Mouse (Mus musculus): ENCODE data around the gene Slc37a2. TPM values are rescaled to one million over a fixed set of nuclear protein-coding genes. Genes with fewer than 3 reads are reported as not detected.

The Slc37a2 gene
- polyA plus RNA-seq, 1 experiment from 2014 or later: 0.88 TPM

GRCm38 (mm10) chr9:37230486-37231195, 24.9 kb downstream of the Slc37a2 start:
- H3K27me3 ChIP-seq (replicated peaks; ENCODE audit: control insufficient read depth, insufficient read depth, low read length): no peaks in the 10 kb centered on the region
- H3K27ac ChIP-seq (ENCODE audit: low read depth, low read length): no peak overlapping the region
- WGBS: 90% methylated on average over 9 of the region's 9 CpGs
- no peak for DNase-seq (ENCODE audit: low spot score)
- no peak overlapping the region for H3K4me2 ChIP-seq (ENCODE audit: low read length)
- H3K9me3 ChIP-seq (replicated peaks; ENCODE audit: control insufficient read depth, low read length): no peaks in the 10 kb centered on the region
- no peak for ATAC-seq
- 0 out of 2 replicates have a peak, but pooled peaks cover 2% of the 10 kb centered on the region for H3K36me3 ChIP-seq (ENCODE audit: control insufficient read depth, insufficient read depth, low read length)
- no peaks in the 10 kb centered on the region for H3K4me1 ChIP-seq (ENCODE audit: control insufficient read depth, insufficient read depth, low read length)
- no peak overlapping the region for H3K4me3 ChIP-seq (ENCODE audit: low read depth, low read length)
- H3K9ac ChIP-seq (ENCODE audit: low read length): no peak overlapping the region

- no peak overlapping the region for H3K9ac ChIP-seq (ENCODE audit: low read length)
- no peaks in the 10 kb centered on the region for H3K27me3 ChIP-seq (replicated peaks; ENCODE audit: control insufficient read depth, insufficient read depth, low read length)
- no peak overlapping the region for H3K27ac ChIP-seq (ENCODE audit: low read depth, low read length)
- no peaks in the 10 kb centered on the region for H3K9me3 ChIP-seq (replicated peaks; ENCODE audit: control insufficient read depth, low read length)
- no peaks in the 10 kb centered on the region for H3K4me1 ChIP-seq (ENCODE audit: control insufficient read depth, insufficient read depth, low read length)
- H3K36me3 ChIP-seq (ENCODE audit: control insufficient read depth, insufficient read depth, low read length): 0 out of 2 replicates have a peak, but pooled peaks cover 2% of the 10 kb centered on the region
- WGBS: 0% methylated on average over 1 of the region's 1 CpGs
- DNase-seq (ENCODE audit: low spot score) (peak; percentile 85), ATAC-seq (peak; percentile 88)
- H3K4me2 ChIP-seq (ENCODE audit: low read length): no peak overlapping the region
- no peak overlapping the region for H3K4me3 ChIP-seq (ENCODE audit: low read depth, low read length)
Observed at GRCm38 (mm10) chr9:37229880-37230325, 25.6 kb downstream of the Slc37a2 start.

- Histone ChIP-seq H3K27ac (ENCODE audit: low read depth, low read length) (no peak overlapping the region), H3K27me3 (replicated peaks; ENCODE audit: control insufficient read depth, insufficient read depth, low read length) (no peaks in the 10 kb centered on the region), H3K9me3 (replicated peaks; ENCODE audit: control insufficient read depth, low read length) (no peaks in the 10 kb centered on the region), H3K4me2 (ENCODE audit: low read length) (no peak overlapping the region), H3K9ac (ENCODE audit: low read length) (no peak overlapping the region), H3K4me1 (ENCODE audit: control insufficient read depth, insufficient read depth, low read length) (no peaks in the 10 kb centered on the region), H3K36me3 (ENCODE audit: control insufficient read depth, insufficient read depth, low read length) (peaks cover 15% of the 10 kb centered on the region; the same call in 1 of the 2 replicates), H3K4me3 (ENCODE audit: low read depth, low read length) (no peak overlapping the region)
- 86% methylated on average over 1 of the region's 1 CpGs for WGBS
- ATAC-seq (no peak), DNase-seq (ENCODE audit: low spot score) (no peak)
Observed at GRCm38 (mm10) chr9:37225581-37225980, 30.0 kb downstream of the Slc37a2 start.

- Histone ChIP-seq H3K27me3 (replicated peaks; ENCODE audit: control insufficient read depth, insufficient read depth, low read length) (no peaks in the 10 kb centered on the region), H3K4me1 (ENCODE audit: control insufficient read depth, insufficient read depth, low read length) (no peaks in the 10 kb centered on the region), H3K9me3 (replicated peaks; ENCODE audit: control insufficient read depth, low read length) (no peaks in the 10 kb centered on the region), H3K4me2 (ENCODE audit: low read length) (no peak overlapping the region), H3K4me3 (ENCODE audit: low read depth, low read length) (no peak overlapping the region), H3K27ac (ENCODE audit: low read depth, low read length) (no peak overlapping the region), H3K9ac (ENCODE audit: low read length) (no peak overlapping the region), H3K36me3 (ENCODE audit: control insufficient read depth, insufficient read depth, low read length) (peaks cover 13% of the 10 kb centered on the region; the same call in 1 of the 2 replicates)
- ATAC-seq (no peak), DNase-seq (ENCODE audit: low spot score) (peak; percentile 9)
- WGBS: 39% methylated on average over 8 of the region's 8 CpGs
Observed at GRCm38 (mm10) chr9:37220755-37221154, 34.8 kb downstream of the Slc37a2 start.

- Histone ChIP-seq H3K4me2 (ENCODE audit: low read length) (no peak overlapping the region), H3K9me3 (replicated peaks; ENCODE audit: control insufficient read depth, low read length) (no peaks in the 10 kb centered on the region), H3K27me3 (replicated peaks; ENCODE audit: control insufficient read depth, insufficient read depth, low read length) (no peaks in the 10 kb centered on the region), H3K27ac (ENCODE audit: low read depth, low read length) (no peak overlapping the region), H3K4me3 (ENCODE audit: low read depth, low read length) (no peak overlapping the region), H3K4me1 (ENCODE audit: control insufficient read depth, insufficient read depth, low read length) (no peaks in the 10 kb centered on the region), H3K9ac (ENCODE audit: low read length) (no peak overlapping the region), H3K36me3 (ENCODE audit: control insufficient read depth, insufficient read depth, low read length) (no peaks in the 10 kb centered on the region)
- ATAC-seq (no peak), DNase-seq (ENCODE audit: low spot score) (no peak)
- 90% methylated on average over 9 of the region's 9 CpGs for WGBS
Observed at GRCm38 (mm10) chr9:37214327-37215060, 41.0 kb downstream of the Slc37a2 start.

- Histone ChIP-seq H3K27ac (ENCODE audit: low read depth, low read length) (no peak overlapping the region), H3K4me2 (ENCODE audit: low read length) (no peak overlapping the region), H3K4me1 (ENCODE audit: control insufficient read depth, insufficient read depth, low read length) (no peaks in the 10 kb centered on the region), H3K9ac (ENCODE audit: low read length) (no peak overlapping the region), H3K36me3 (ENCODE audit: control insufficient read depth, insufficient read depth, low read length) (no peaks in the 10 kb centered on the region), H3K9me3 (replicated peaks; ENCODE audit: control insufficient read depth, low read length) (no peaks in the 10 kb centered on the region), H3K27me3 (replicated peaks; ENCODE audit: control insufficient read depth, insufficient read depth, low read length) (no peaks in the 10 kb centered on the region), H3K4me3 (ENCODE audit: low read depth, low read length) (no peak overlapping the region)
- no peak for ATAC-seq
- WGBS: 82% methylated on average over 13 of the region's 13 CpGs
- peak; percentile 8 for DNase-seq (ENCODE audit: low spot score)
Observed at GRCm38 (mm10) chr9:37213060-37213738, 42.3 kb downstream of the Slc37a2 start.

GRCm38 (mm10) chr9:37207929-37208411, 47.6 kb downstream of the Slc37a2 start, which contains the start of gene Tmem218:
Gene Tmem218, plus strand, starts transcription at chr9:37208223.
- WGBS: under 1% methylated on average over 21 of the region's 21 CpGs
- ATAC-seq (peak; percentile 100), DNase-seq (ENCODE audit: low spot score) (peak; percentile 100)
- Histone ChIP-seq H3K27me3 (replicated peaks; ENCODE audit: control insufficient read depth, insufficient read depth, low read length) (no peaks in the 10 kb centered on the region), H3K4me1 (ENCODE audit: control insufficient read depth, insufficient read depth, low read length) (peaks cover 9% of the 10 kb centered on the region; the same call in 1 of the 2 replicates), H3K9ac (ENCODE audit: low read length) (peak within 1 kb of the TSS; percentile 75), H3K27ac (ENCODE audit: low read depth, low read length) (peak within 1 kb of the TSS; percentile 70), H3K4me3 (ENCODE audit: low read depth, low read length) (peak within 1 kb of the TSS; percentile 63), H3K36me3 (ENCODE audit: control insufficient read depth, insufficient read depth, low read length) (no peaks in the 10 kb centered on the region), H3K9me3 (replicated peaks; ENCODE audit: control insufficient read depth, low read length) (no peaks in the 10 kb centered on the region), H3K4me2 (ENCODE audit: low read length) (peak within 1 kb of the TSS; percentile 73)

- no peak overlapping the region for H3K4me3 ChIP-seq (ENCODE audit: low read depth, low read length)
- H3K36me3 ChIP-seq (ENCODE audit: control insufficient read depth, insufficient read depth, low read length): no peaks in the 10 kb centered on the region
- H3K4me2 ChIP-seq (ENCODE audit: low read length): no peak overlapping the region
- H3K9ac ChIP-seq (ENCODE audit: low read length): no peak overlapping the region
- H3K27ac ChIP-seq (ENCODE audit: low read depth, low read length): no peak overlapping the region
- DNase-seq (ENCODE audit: low spot score) (peak; percentile 36), ATAC-seq (no peak)
- no peaks in the 10 kb centered on the region for H3K27me3 ChIP-seq (replicated peaks; ENCODE audit: control insufficient read depth, insufficient read depth, low read length)
- peaks cover 9% of the 10 kb centered on the region; the same call in 1 of the 2 replicates for H3K4me1 ChIP-seq (ENCODE audit: control insufficient read depth, insufficient read depth, low read length)
- no peaks in the 10 kb centered on the region for H3K9me3 ChIP-seq (replicated peaks; ENCODE audit: control insufficient read depth, low read length)
- WGBS: 19% methylated on average over 5 of the region's 5 CpGs
Observed at GRCm38 (mm10) chr9:37203884-37204283, 51.7 kb downstream of the Slc37a2 start.
